Mouse (Mus musculus) MEL (cell line): ENCODE results near the gene Zkscan17. TPM values are rescaled to one million over a fixed set of nuclear protein-coding genes. Genes with fewer than 3 reads are reported as not detected.

Source experiments
- DNase-seq: peaks from one replicate; pipeline ENCODE4 v3.0.0; 2011; ENCODE audit warnings: low read depth, low spot score
- H3K27ac ChIP-seq: 2 replicates; pipeline ENCODE4 v1.5.1; 2012; ENCODE audit warnings: low read depth, mild to moderate bottlenecking, control low read depth, low read length, moderate library complexity; ENCODE audit not compliant: control insufficient read depth
- H3K27me3 ChIP-seq, 2 experiments: fragments of 150-350 bp in 1 of 2; sonication (generic) in 1 of 2; 2 replicates each; pipeline ENCODE4 v1.6.1; 2012; ENCODE audit warnings: low read length in 2 of 2, mild to moderate bottlenecking in 2 of 2, improper control_type of control experiment in 1 of 2, moderate library complexity in 1 of 2; ENCODE audit not compliant: insufficient read depth in 2 of 2, control insufficient read depth in 1 of 2
- H3K36me3 ChIP-seq, 2 experiments: 2 replicates each; pipeline ENCODE4 v1.6.1; 2012 to 2014; ENCODE audit warnings: low read length in 2 of 2, improper control_type of control experiment in 1 of 2, inconsistent platforms in 1 of 2, mild to moderate bottlenecking in 1 of 2; ENCODE audit not compliant: insufficient read depth in 2 of 2, control insufficient read depth in 1 of 2
- H3K4me1 ChIP-seq, 2 experiments: fragments of 150-350 bp in 1 of 2; sonication (generic) in 1 of 2; 2 replicates each; pipeline ENCODE4 v1.6.1; 2012; ENCODE audit warnings: low read length in 2 of 2, improper control_type of control experiment in 1 of 2, mild to moderate bottlenecking in 1 of 2; ENCODE audit not compliant: insufficient read depth in 2 of 2, control insufficient read depth in 1 of 2
- H3K4me3 ChIP-seq, 2 experiments: fragments of 150-350 bp in 1 of 2; sonication (generic) in 1 of 2; 2 replicates each; pipeline ENCODE4 v1.5.1; 2012; ENCODE audit warnings: low read depth in 2 of 2, low read length in 2 of 2, mild to moderate bottlenecking in 2 of 2, moderate library complexity in 2 of 2, control low read depth in 1 of 2, improper control_type of control experiment in 1 of 2; ENCODE audit not compliant: control insufficient read depth in 1 of 2, insufficient read depth in 1 of 2
- H3K79me2 ChIP-seq: 2 replicates; pipeline ENCODE4 v1.6.1; 2012; ENCODE audit warnings: mild to moderate bottlenecking, low read length, moderate library complexity; ENCODE audit not compliant: control insufficient read depth, poor library complexity, insufficient read depth
- H3K9ac ChIP-seq: 2 replicates; pipeline ENCODE4 v1.6.1; 2012; ENCODE audit warnings: low read depth, mild to moderate bottlenecking, control low read depth, low read length, moderate library complexity; ENCODE audit not compliant: control insufficient read depth, poor library complexity, severe bottlenecking
- H3K9me3 ChIP-seq: fragments of 150-350 bp; sonication (generic); replicated peaks from 2 replicates; pipeline ENCODE4 v1.6.1; 2012; ENCODE audit warnings: mild to moderate bottlenecking, low read length, improper control_type of control experiment, moderate library complexity; ENCODE audit not compliant: insufficient read depth
- CHD2 ChIP-seq: IDR thresholded peaks from 2 replicates; pipeline ENCODE4 v1.6.1; 2011; ENCODE audit warnings: low read length, improper control_type of control experiment
- CTCF ChIP-seq, 3 experiments: IDR thresholded peaks in 2 of 3; conservative IDR thresholded peaks in 1 of 3; 2 replicates each; pipeline ENCODE4 v1.5.1; 2011 to 2012; ENCODE audit warnings: low read length in 3 of 3, low read depth in 2 of 3, mild to moderate bottlenecking in 2 of 3, improper control_type of control experiment in 1 of 3, inconsistent platforms in 1 of 3, mixed read lengths in 1 of 3, moderate library complexity in 1 of 3; ENCODE audit not compliant: control insufficient read depth in 1 of 3, insufficient read depth in 1 of 3, poor library complexity in 1 of 3, severe bottlenecking in 1 of 3
- EP300 ChIP-seq, 2 experiments: IDR thresholded peaks; 2 replicates each; pipeline ENCODE4 v1.6.1; 2011; ENCODE audit warnings: improper control_type of control experiment in 2 of 2, low read length in 2 of 2, low read depth in 1 of 2, mild to moderate bottlenecking in 1 of 2
- ETS1 ChIP-seq: IDR thresholded peaks from 2 replicates; pipeline ENCODE4 v1.6.1; 2012; ENCODE audit warnings: low read depth, mild to moderate bottlenecking, inconsistent platforms, low read length, improper control_type of control experiment, moderate library complexity
- MEF2A ChIP-seq: IDR thresholded peaks from 2 replicates; pipeline ENCODE4 v1.6.1; 2014; ENCODE audit warnings: low read depth, mild to moderate bottlenecking, inconsistent platforms, low read length, improper control_type of control experiment; ENCODE audit not compliant: poor library complexity, insufficient replicate concordance, severe bottlenecking; ENCODE audit errors: extremely low read depth
- MXI1 ChIP-seq: IDR thresholded peaks from 2 replicates; pipeline ENCODE4 v1.6.1; 2011; ENCODE audit warnings: mild to moderate bottlenecking, low read depth, low read length, improper control_type of control experiment
- MYB ChIP-seq: IDR thresholded peaks from 2 replicates; pipeline ENCODE4 v1.6.1; 2011; ENCODE audit warnings: mild to moderate bottlenecking, low read depth, low read length, improper control_type of control experiment
- MYC ChIP-seq: IDR thresholded peaks from 2 replicates; pipeline ENCODE4 v1.6.1; 2011; ENCODE audit warnings: low read depth, mild to moderate bottlenecking, low read length, improper control_type of control experiment, moderate library complexity
- POLR2A ChIP-seq, 2 experiments: IDR thresholded peaks; 2 replicates each; pipeline ENCODE4 v1.6.1; 2011 to 2012; ENCODE audit warnings: low read length in 2 of 2, mild to moderate bottlenecking in 2 of 2, control low read depth in 1 of 2, improper control_type of control experiment in 1 of 2, low read depth in 1 of 2, moderate library complexity in 1 of 2; ENCODE audit not compliant: control insufficient read depth in 1 of 2, insufficient read depth in 1 of 2, poor library complexity in 1 of 2
- POLR2AphosphoS5 ChIP-seq: IDR thresholded peaks from 2 replicates; pipeline ENCODE4 v1.6.1; 2012; ENCODE audit warnings: low read depth, borderline replicate concordance, mild to moderate bottlenecking, inconsistent platforms, low read length, moderate library complexity, mixed read lengths
- RAD21 ChIP-seq: IDR thresholded peaks from 2 replicates; pipeline ENCODE4 v1.6.1; 2011; ENCODE audit warnings: mild to moderate bottlenecking, low read depth, low read length, improper control_type of control experiment
- RCOR1 ChIP-seq: IDR thresholded peaks from 2 replicates; pipeline ENCODE4 v1.6.1; 2012; ENCODE audit warnings: low read depth, mild to moderate bottlenecking, inconsistent platforms, low read length, improper control_type of control experiment
- SMC3 ChIP-seq: IDR thresholded peaks from 2 replicates; pipeline ENCODE4 v1.6.1; 2011; ENCODE audit warnings: low read depth, low read length, improper control_type of control experiment
- TAL1 ChIP-seq: IDR thresholded peaks from 2 replicates; pipeline ENCODE4 v1.6.1; 2012; ENCODE audit warnings: mild to moderate bottlenecking, inconsistent platforms, low read length, moderate library complexity, mixed read lengths
- UBTF ChIP-seq: IDR thresholded peaks from 2 replicates; pipeline ENCODE4 v1.6.1; 2012; ENCODE audit warnings: low read depth, mild to moderate bottlenecking, inconsistent platforms, low read length, improper control_type of control experiment, moderate library complexity, borderline replicate concordance; ENCODE audit not compliant: insufficient read depth
- USF2 ChIP-seq, 2 experiments: IDR thresholded peaks; 2 replicates each; pipeline ENCODE4 v1.6.1; 2011 to 2012; ENCODE audit warnings: improper control_type of control experiment in 2 of 2, low read length in 2 of 2, borderline replicate concordance in 1 of 2, inconsistent platforms in 1 of 2, low read depth in 1 of 2, mild to moderate bottlenecking in 1 of 2; ENCODE audit not compliant: insufficient read depth in 1 of 2
- polyA plus RNA-seq, 2 experiments: library from polyadenylated mRNA; stranded (reverse) in 1 of 2; unstranded in 1 of 2; fragments of >175 nt in 1 of 2; fragments of >200 nt in 1 of 2; gene quantifications; 2 replicates each; pipeline versions ENCODE4 v1.2.1 to v1.2.4; 2012; ENCODE audit warnings: low replicate concordance in 2 of 2, low read depth in 1 of 2; ENCODE audit not compliant: insufficient read length in 2 of 2, insufficient read depth in 1 of 2, missing spikeins in 1 of 2
- total RNA-seq: library from RNA; depleted of rRNA; stranded (reverse); fragments of 300-350 nt; gene quantifications from 2 replicates; pipeline ENCODE4 v1.2.3, GENCODE M21; 2012

Zkscan17 gene
- total and polyA plus RNA-seq, 3 experiments, result 31.7 to 49.6 TPM; not detected in 1

GRCm38 (mm10) chr11:59497747-59498146 lies 28.8 kb downstream of the Zkscan17 start:
- no peaks in the 10 kb centered on the region; the same call in 1 of the 2 replicates for H3K79me2 ChIP-seq
- H3K9me3 ChIP-seq, result no peaks in the 10 kb centered on the region
- no peak overlapping the region for H3K9ac ChIP-seq
- H3K27ac ChIP-seq, result no peak overlapping the region
- peaks cover 4 to 14% of the 10 kb centered on the region in 2 experiments for H3K4me1 ChIP-seq
- DNase-seq, result peak; percentile 66
- no peaks in the 10 kb centered on the region for H3K27me3 ChIP-seq
- no peak for TF ChIP-seq MYB
- TF ChIP-seq ETS1, result no peak
- no peak for TF ChIP-seq MYC
- TF ChIP-seq SMC3, result peak; percentile 13; the same call in 1 of the 2 replicates
- no peak for TF ChIP-seq MXI1
- TF ChIP-seq POLR2AphosphoS5, result no peak
- TF ChIP-seq RAD21, result peak; percentile 31
- peak; percentile 33 to 65 (median 56) for TF ChIP-seq CTCF (IDR thresholded peaks at IDR 0.05 in 2 of 3, conservative IDR thresholded peaks at IDR 0.05 in 1 of 3; ENCODE audit: control insufficient read depth in 1 of 3, insufficient read depth in 1 of 3, low read depth in 2 of 3, low read length in 3 of 3, poor library complexity in 1 of 3, severe bottlenecking in 1 of 3)
- TF ChIP-seq MEF2A, result no peak
- TF ChIP-seq EP300 (IDR thresholded peaks at IDR 0.05; ENCODE audit: low read depth in 1 of 2, low read length in 2 of 2), result no peak
- TF ChIP-seq CHD2, result no peak
- no peak for TF ChIP-seq UBTF
- TF ChIP-seq, all 39 proteins: peak for 3
- no peak overlapping the region for H3K4me3 ChIP-seq
- H3K36me3 ChIP-seq, result peaks cover 14 to 52% of the 10 kb centered on the region in 2 experiments

DNA sequence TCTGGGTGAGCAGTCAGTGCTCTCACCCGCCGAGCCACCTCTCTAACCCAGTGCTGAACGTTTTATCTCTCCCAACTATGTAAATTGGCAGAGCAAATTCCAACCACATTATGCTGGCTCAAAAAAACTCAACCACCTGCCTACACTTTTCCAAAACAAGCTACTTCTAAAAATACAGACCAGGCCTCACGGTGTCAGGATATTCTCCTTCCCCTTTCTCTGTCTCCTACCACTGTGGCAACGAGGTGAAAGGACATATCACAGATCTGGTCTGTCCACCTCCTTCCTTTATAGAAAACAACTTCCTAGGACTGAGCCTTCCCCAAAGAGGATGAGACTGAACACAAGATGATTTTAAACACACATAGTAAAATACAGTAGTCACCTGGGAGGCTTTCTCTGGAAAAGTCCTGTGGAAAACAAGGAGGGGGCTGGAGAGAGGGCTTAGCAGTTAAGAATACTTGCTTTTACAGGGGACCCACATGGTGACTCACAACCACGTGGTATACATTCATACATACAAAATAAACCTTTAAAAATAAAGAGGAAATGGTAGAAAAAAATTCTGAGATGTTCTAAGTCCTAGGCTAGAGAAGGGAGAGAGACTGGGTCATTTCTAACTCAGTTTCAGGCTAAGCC lies 29.8 kb downstream of the Zkscan17 start:
- peaks cover 0 to 4% of the 10 kb centered on the region in 2 experiments; a peak in 2 of 4 replicates for H3K4me1 ChIP-seq
- H3K27ac ChIP-seq, result no peak overlapping the region
- no peak overlapping the region for H3K9ac ChIP-seq
- no peaks in the 10 kb centered on the region; the same call in 1 of the 2 replicates for H3K79me2 ChIP-seq
- TF ChIP-seq TAL1, result no peak
- no peak for TF ChIP-seq RCOR1
- no peak for TF ChIP-seq MXI1
- no peak for TF ChIP-seq USF2 (IDR thresholded peaks at IDR 0.05; ENCODE audit: borderline replicate concordance in 1 of 2, insufficient read depth in 1 of 2, low read depth in 1 of 2, low read length in 2 of 2)
- TF ChIP-seq POLR2A (IDR thresholded peaks at IDR 0.05; ENCODE audit: control insufficient read depth in 1 of 2, insufficient read depth in 1 of 2, low read depth in 1 of 2, low read length in 2 of 2, poor library complexity in 1 of 2), result no peak
- TF ChIP-seq EP300 (IDR thresholded peaks at IDR 0.05; ENCODE audit: low read depth in 1 of 2, low read length in 2 of 2), result no peak
- H3K4me3 ChIP-seq, result no peak overlapping the region
- no peaks in the 10 kb centered on the region for H3K27me3 ChIP-seq
- H3K36me3 ChIP-seq, result peaks cover 5 to 50% of the 10 kb centered on the region in 2 experiments
- DNase-seq, result no peak
- no peaks in the 10 kb centered on the region for H3K9me3 ChIP-seq
